In the genomic region with DNA sequence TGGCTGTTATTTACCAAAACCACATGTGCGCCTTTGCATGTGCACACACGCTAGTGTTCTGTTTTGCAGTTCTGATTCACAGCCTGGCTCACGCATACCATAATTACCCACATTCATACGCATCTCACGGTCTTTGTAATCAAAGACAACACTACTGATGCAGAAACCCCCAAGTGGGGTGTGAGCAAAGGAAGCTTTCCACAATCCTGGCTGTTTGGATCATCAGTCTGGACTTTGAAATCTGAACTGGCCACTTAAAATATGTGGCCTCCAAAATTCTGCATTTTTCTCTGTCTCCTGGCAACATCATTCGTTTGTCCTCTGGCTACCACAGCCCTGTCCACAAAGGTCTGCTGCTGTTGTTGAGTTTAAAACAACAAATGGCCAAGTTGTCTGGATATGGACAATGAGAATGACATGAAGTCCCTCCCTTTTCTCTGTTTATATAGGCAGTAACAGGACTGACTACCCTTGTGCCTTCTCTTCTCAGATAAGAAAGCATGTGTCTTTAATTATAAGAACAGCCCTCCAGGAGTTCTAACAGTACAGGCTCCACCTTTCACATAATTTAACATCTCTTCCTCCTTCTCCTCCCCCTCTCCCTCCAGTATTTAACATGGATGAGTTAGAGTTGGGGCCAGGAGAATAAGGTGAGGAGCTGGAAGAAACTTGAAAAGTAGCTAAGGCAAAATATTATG, we compare ENCODE assay signal across 14 mouse cellular contexts.
DNase-seq lines count a peak whose midpoint lies in the region; ATAC-seq and TF ChIP-seq lines count a peak whose summit lies in the region.
"Had no signal": no experiment of that assay in that cellular context is flagged by ENCODE, and none has a peak within 500 bp of the region (broad histone marks: within the 10 kb centered on the region; RNA-seq: fewer than 3 reads in every experiment).

No protein-coding gene starts in this region.

- H3K27me3 ChIP-seq in forebrain, embryonic 11.5 days (ENCODE audit: control insufficient read depth, insufficient read depth, low read length), result no peaks in the 10 kb centered on the region
- H3K27me3 ChIP-seq in myocyte (ENCODE audit: control insufficient read depth, insufficient read depth, insufficient read length), result no peaks in the 10 kb centered on the region
- H3K27me3 ChIP-seq: limb, embryonic 13.5 days had no signal

- H3K79me2 ChIP-seq in myocyte (ENCODE audit: control insufficient read depth, insufficient read depth), result no peaks in the 10 kb centered on the region

- WGBS in forebrain, embryonic 11.5 days, result 51% methylated on average over 6 of the region's 6 CpGs

- no peak overlapping the region for H3K4me2 ChIP-seq in forebrain, embryonic 11.5 days (ENCODE audit: low read depth, low read length, severe bottlenecking)
- H3K4me2 ChIP-seq in myocyte (ENCODE audit: low read depth), result peak overlapping the region; percentile 45
- H3K4me2 ChIP-seq: heart, embryonic 11.5 days; limb, embryonic 13.5 days; lung, embryonic 14.5 days had no signal

- H3K4me1 ChIP-seq in forebrain, embryonic 11.5 days (replicated peaks; ENCODE audit: control insufficient read depth, insufficient read depth, low read length), result 0 out of 2 replicates have a peak, but pooled peaks cover 4% of the 10 kb centered on the region

- 0 out of 2 replicates have a peak, but pooled peaks have one; percentile 21 for ATAC-seq in forebrain, embryonic 11.5 days (replicated peaks; ENCODE audit: low FRiP score)
- ATAC-seq in erythroblast, adult 5-6 weeks (replicated peaks; ENCODE audit: low FRiP score, poor library complexity, severe bottlenecking), result no peak
- ATAC-seq: intestine, postnatal 0 days had no signal

- H3K9ac ChIP-seq in forebrain, embryonic 11.5 days (ENCODE audit: low read length), result no peak overlapping the region
- H3K9ac ChIP-seq: limb, embryonic 13.5 days; lung, embryonic 14.5 days had no signal

- no peak overlapping the region for H3K4me3 ChIP-seq in forebrain, embryonic 11.5 days (ENCODE audit: low read depth, low read length)
- H3K4me3 ChIP-seq in myocyte, result no peak overlapping the region
- H3K4me3 ChIP-seq: layer of hippocampus, adult 2 months; limb, embryonic 13.5 days had no signal

- H3K27ac ChIP-seq in forebrain, embryonic 11.5 days (ENCODE audit: low read depth, low read length), result no peak overlapping the region
- H3K27ac ChIP-seq: limb, embryonic 13.5 days had no signal

- peak; percentile 5 for DNase-seq in lung, postnatal 25 days (ENCODE audit: low spot score)
- DNase-seq in lung, postnatal 14 days, result no peak
- peak; percentile 46 for DNase-seq in brain, embryonic 14.5 days (ENCODE audit: low read depth)
- DNase-seq in forebrain, embryonic 11.5 days (ENCODE audit: low spot score), result no peak
- no peak for DNase-seq in heart, postnatal 4 days
- DNase-seq: cerebellum, postnatal 36 days; lung, embryonic 14.5 days; retina, postnatal 1 day had no signal

- no peak for TF ChIP-seq POLR2A in brain, embryonic 14.5 days (IDR thresholded peaks at IDR 0.05; ENCODE audit: borderline replicate concordance, extremely low read depth, insufficient read depth, insufficient read length, poor library complexity, severe bottlenecking)
- TF ChIP-seq POLR2A in myocyte (IDR thresholded peaks at IDR 0.05; ENCODE audit: insufficient read length, low read depth), result no peak

- H3ac ChIP-seq in myocyte (ENCODE audit: control insufficient read depth, insufficient read length), result no peak overlapping the region

- H3K36me3 ChIP-seq in forebrain, embryonic 11.5 days (ENCODE audit: control insufficient read depth, insufficient read depth, low read length), result no peaks in the 10 kb centered on the region
- H3K36me3 ChIP-seq in myocyte (ENCODE audit: control insufficient read depth, insufficient read depth), result no peaks in the 10 kb centered on the region
- H3K36me3 ChIP-seq: limb, embryonic 13.5 days had no signal

- TF ChIP-seq CTCF in brain, embryonic 14.5 days (IDR thresholded peaks at IDR 0.05; ENCODE audit: borderline replicate concordance, extremely low read depth, insufficient read depth, insufficient read length), result no peak

- no peaks in the 10 kb centered on the region for H3K9me3 ChIP-seq in forebrain, embryonic 11.5 days (ENCODE audit: control insufficient read depth, low read length)
- H3K9me3 ChIP-seq: limb, embryonic 13.5 days had no signal

TF ChIP-seq in myocyte, 11 proteins besides CTCF, POLR2A, EP300 and RAD21:
- TF ChIP-seq POLR2AphosphoS2 (IDR thresholded peaks at IDR 0.05; ENCODE audit: insufficient read length, low read depth), result no peak
- no peak for TF ChIP-seq MAX (IDR thresholded peaks at IDR 0.05; ENCODE audit: low read depth)
- no peak for TF ChIP-seq TCF12 (IDR thresholded peaks at IDR 0.05; ENCODE audit: insufficient read depth, poor library complexity, severe bottlenecking)
- TF ChIP-seq REST (IDR thresholded peaks at IDR 0.05; ENCODE audit: insufficient read depth, insufficient read length), result no peak
- no peak for TF ChIP-seq SRF (IDR thresholded peaks at IDR 0.05; ENCODE audit: control insufficient read depth, insufficient read length, low read depth)
- no peak for TF ChIP-seq TCF3 (IDR thresholded peaks at IDR 0.05; ENCODE audit: insufficient read length, low read depth)
- no peak for TF ChIP-seq MYOG (IDR thresholded peaks at IDR 0.05; ENCODE audit: control insufficient read depth in 1 of 3, insufficient read depth in 1 of 3, insufficient read length in 2 of 3, low read depth in 2 of 3)
- no peak for TF ChIP-seq CEBPB (IDR thresholded peaks at IDR 0.05; ENCODE audit: insufficient read depth, poor library complexity, severe bottlenecking)
- TF ChIP-seq MYOD1 (IDR thresholded peaks at IDR 0.05; ENCODE audit: control insufficient read depth in 1 of 3, insufficient read length in 2 of 3, low read depth in 2 of 3), result no peak
- no peak for TF ChIP-seq USF1 (IDR thresholded peaks at IDR 0.05; ENCODE audit: low read depth)
- no peak for TF ChIP-seq E2F4 (IDR thresholded peaks at IDR 0.05; ENCODE audit: insufficient read depth)

Comparison
In these comparisons a context has a peak if more than half of its experiments do, and no peak if none do; other contexts are left out.
1. DNase-seq: peak in lung, postnatal 25 days (single experiment) and brain, embryonic 14.5 days (single experiment); none in lung, postnatal 14 days (single experiment), forebrain, embryonic 11.5 days (single experiment) and heart, postnatal 4 days (single experiment).